Mouse (Mus musculus): ENCODE results near the gene Smoc2. TPM values are rescaled to one million over a fixed set of nuclear protein-coding genes. Genes with fewer than 3 reads are reported as not detected.

The Smoc2 gene
- polyA plus RNA-seq, 1 experiment, result 1.1 TPM

DNA sequence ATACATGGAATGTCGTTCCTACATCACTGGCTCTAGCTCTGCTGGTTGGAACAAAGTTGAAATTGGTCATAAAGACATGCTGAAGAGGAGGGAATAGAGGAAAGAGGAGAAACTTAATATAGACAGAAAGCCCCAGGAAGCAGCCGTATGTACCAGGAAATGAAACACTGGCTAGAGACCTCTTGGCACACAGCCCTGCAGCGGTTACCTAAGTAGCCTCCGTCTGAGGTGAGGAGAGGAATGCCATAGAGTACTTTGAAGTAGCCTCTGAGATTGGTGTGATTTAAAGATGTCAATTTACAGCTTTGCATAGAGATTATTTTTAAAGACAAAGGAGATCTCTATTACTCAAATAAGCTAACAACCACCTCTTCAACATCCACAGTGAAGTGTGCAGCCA lies 155.4 kb downstream of the Smoc2 start:
- Histone ChIP-seq H3K27me3 (ENCODE audit: control insufficient read depth, insufficient read depth, low read length) (no peaks in the 10 kb centered on the region; the same call in 1 of the 2 replicates), H3K4me3 (replicated peaks; ENCODE audit: insufficient read depth, low read depth, low read length) (no peak overlapping the region), H3K27ac (ENCODE audit: insufficient read depth, low read length) (no peak overlapping the region), H3K4me1 (ENCODE audit: control insufficient read depth, insufficient read depth, low read length) (no peaks in the 10 kb centered on the region)
- no peak for DNase-seq
- TF ChIP-seq POLR2A (IDR thresholded peaks at IDR 0.05; ENCODE audit: borderline replicate concordance, insufficient read depth, low read length) (no peak), CTCF (IDR thresholded peaks at IDR 0.05; ENCODE audit: borderline replicate concordance, insufficient read depth, low read depth, low read length) (no peak)
- 80% methylated on average over 4 of the region's 4 CpGs for WGBS

GRCm38 (mm10) chr17:14445611-14446010 lies 166.3 kb downstream of the Smoc2 start:
- WGBS, result 76% methylated on average over 5 of the region's 5 CpGs
- no peak for TF ChIP-seq CTCF (IDR thresholded peaks at IDR 0.05; ENCODE audit: borderline replicate concordance, insufficient read depth, low read depth, low read length)
- TF ChIP-seq POLR2A (IDR thresholded peaks at IDR 0.05; ENCODE audit: borderline replicate concordance, insufficient read depth, low read length), result no peak
- no peak for DNase-seq

GRCm38 (mm10) chr17:14447275-14447674 lies 168.0 kb downstream of the Smoc2 start:
- Histone ChIP-seq H3K27me3 (ENCODE audit: control insufficient read depth, insufficient read depth, low read length) (no peaks in the 10 kb centered on the region), H3K4me3 (replicated peaks; ENCODE audit: insufficient read depth, low read depth, low read length) (no peak overlapping the region), H3K4me1 (ENCODE audit: control insufficient read depth, insufficient read depth, low read length) (no peaks in the 10 kb centered on the region; the same call in 1 of the 2 replicates), H3K27ac (ENCODE audit: insufficient read depth, low read length) (no peak overlapping the region)
- DNase-seq, result no peak
- WGBS, result 83% methylated on average over 5 of the region's 5 CpGs
- TF ChIP-seq POLR2A (IDR thresholded peaks at IDR 0.05; ENCODE audit: borderline replicate concordance, insufficient read depth, low read length) (no peak), CTCF (IDR thresholded peaks at IDR 0.05; ENCODE audit: borderline replicate concordance, insufficient read depth, low read depth, low read length) (no peak)

More at GRCm38 (mm10) chr17:14445611-14446010, 166.3 kb downstream of the Smoc2 start:
- no peak overlapping the region for H3K4me3 ChIP-seq (replicated peaks; ENCODE audit: insufficient read depth, low read depth, low read length)
- H3K27me3 ChIP-seq (ENCODE audit: control insufficient read depth, insufficient read depth, low read length), result no peaks in the 10 kb centered on the region
- H3K4me1 ChIP-seq (ENCODE audit: control insufficient read depth, insufficient read depth, low read length), result no peaks in the 10 kb centered on the region; the same call in 1 of the 2 replicates
- no peak overlapping the region for H3K27ac ChIP-seq (ENCODE audit: insufficient read depth, low read length)

Other genes with a start within 250 kb of the Smoc2 start
- gene Gm7358, start 220.0 kb upstream of the Smoc2 start, polyA plus RNA-seq (2012; rRNA removed), result not detected in 2 replicates
- gene Dact2, start 75.2 kb upstream of the Smoc2 start, polyA plus RNA-seq (2012; rRNA removed), result 6.5 and 7.2 TPM in 2 replicates